Mouse (Mus musculus): ENCODE data around the gene Mbl2.
"Not testable (repeated sequence)": the region's sequence is repeated elsewhere in the genome, so short reads cannot be mapped to it uniquely, and the experiment has no call there.

Mbl2 gene

DNA sequence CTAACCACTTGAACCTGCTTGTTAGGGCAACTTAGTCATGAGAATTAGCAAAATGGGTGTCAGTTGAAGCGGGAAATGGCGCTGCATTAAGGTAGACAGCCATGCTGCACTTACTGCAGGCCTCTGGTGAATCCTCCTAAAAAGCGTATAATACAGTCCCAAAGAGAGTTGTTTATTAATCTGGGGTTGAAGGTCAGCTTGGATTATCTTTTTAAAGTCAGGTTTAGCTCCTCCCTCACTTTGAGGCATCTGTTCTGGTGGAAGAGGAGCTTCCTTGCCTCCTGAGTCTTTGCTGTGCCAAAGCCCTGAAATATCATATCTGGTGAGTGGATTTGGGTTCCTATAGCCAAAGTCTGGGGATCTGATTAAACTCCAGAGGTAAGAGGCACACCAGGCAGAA, at the start of gene Mbl2:
Gene Mbl2 (plus strand): TSS at position 252 of the 400 bp plus-strand sequence.
- no peak for DNase-seq (ENCODE audit: low spot score in 2 of 2)

DNA sequence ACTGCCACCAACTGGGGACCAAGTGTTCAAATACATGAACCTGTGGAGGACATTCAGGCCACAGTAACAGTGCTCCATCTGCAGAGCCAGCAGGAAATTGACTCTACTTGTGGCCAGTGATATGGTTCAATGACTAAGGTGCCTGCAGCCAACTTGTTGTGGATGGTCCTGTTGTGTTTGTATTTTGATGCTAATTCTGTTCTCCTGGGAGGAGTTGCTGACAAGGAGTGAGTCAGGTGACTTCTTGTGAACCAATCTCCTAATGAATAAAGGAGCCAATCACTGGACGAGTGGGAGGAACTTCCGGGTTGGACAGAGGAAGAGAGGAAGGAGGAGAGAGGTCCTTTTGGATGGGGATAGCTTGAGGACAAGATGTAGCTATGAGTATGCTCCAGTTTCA, 47.2 kb upstream of the Mbl2 start:
- DNase-seq (ENCODE audit: low spot score in 2 of 2) = no peak

DNA sequence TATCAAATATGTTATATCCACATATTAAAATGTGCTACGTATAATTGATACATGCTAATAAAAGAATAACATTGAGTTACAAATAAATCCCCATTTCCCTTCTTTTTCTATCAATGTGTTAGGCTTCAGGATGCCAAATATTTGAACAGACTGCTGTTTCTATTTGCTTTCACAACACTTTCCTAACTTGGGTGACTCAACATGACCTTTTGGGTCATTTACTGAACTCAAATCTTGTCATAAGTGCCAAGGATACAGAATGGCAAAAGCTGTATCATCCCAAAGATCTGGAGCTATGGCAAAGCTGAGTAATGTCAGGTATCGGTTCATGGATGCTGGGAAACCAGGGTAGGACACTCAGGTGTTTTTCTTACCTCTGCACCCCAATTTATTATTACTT, 45.5 kb upstream of the Mbl2 start:
- DNase-seq (ENCODE audit: low spot score in 2 of 2) = no peak

DNA sequence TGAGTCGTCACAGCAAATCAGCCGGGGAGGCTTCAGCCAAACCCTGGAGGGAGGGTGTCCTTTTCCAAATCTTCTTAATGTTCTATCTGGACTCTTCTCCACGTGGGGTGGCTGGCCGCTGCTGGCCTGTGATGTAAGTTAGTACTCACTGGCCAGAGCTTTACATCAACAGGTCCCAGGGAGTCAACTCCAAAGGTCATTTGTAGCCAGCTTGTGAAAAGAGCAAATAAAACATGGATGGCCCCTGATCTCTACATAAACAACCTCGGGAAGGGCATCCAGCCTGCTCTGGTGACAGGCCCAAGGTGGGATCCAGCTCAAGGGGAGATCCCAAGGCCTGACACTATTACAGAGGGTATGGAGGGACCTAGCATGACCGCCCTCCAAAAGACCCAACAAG, 37.7 kb upstream of the Mbl2 start:
- no peak for DNase-seq (ENCODE audit: low spot score in 2 of 2)

DNA sequence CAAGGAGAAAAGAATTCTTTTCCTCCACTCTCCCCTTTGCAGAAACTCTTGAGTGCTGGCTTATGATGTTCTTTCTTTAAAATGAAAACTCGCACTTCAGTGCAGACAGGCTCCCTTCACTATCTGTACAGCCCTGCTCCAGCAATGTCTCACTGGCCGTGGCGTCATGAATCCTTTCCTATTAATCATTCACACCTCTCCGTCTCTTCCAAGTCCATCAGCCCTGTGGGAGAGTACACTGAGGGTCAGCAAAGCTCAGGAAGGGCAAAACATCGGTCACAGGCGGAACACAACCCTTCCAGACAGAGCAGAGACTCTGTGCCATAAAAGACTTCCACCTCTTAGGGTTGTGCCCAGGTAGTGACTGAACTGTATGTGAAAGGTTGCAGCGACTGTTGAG, 30.6 kb upstream of the Mbl2 start:
- DNase-seq (ENCODE audit: low spot score in 2 of 2) = no peak

DNA sequence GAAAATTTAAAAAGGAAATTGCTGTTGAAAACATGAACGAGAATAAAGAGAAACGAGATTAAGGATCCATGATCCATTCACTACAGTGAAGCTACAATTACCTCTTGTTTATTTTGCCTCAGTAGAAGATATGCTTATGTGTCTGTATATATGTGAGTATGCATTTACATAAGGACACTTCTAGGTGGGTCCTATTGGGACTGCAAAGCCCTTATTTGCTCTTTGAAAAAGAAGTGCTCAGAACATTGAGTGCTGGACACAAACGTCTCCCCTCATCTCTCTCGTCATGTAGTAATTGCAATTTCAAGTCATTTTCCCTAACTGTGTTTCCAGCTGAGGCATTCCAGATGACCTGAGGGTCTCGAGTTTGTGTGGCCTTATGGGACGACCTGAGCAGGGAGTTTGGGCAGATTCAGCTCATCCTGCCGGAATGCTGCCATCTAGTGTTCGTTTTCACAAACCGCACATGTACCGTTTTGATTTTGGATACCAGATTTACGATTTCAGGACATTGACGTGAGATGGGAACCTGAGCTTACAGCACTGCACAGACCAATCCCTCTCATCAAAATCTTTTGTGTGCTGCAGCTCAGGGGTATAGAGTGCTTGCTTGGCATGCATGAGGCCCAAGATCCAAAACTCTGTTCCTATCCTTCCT, 27.5 kb upstream of the Mbl2 start:
- peak in 1 of 2 experiments; percentile 41 for DNase-seq (ENCODE audit: low spot score in 2 of 2)

DNA sequence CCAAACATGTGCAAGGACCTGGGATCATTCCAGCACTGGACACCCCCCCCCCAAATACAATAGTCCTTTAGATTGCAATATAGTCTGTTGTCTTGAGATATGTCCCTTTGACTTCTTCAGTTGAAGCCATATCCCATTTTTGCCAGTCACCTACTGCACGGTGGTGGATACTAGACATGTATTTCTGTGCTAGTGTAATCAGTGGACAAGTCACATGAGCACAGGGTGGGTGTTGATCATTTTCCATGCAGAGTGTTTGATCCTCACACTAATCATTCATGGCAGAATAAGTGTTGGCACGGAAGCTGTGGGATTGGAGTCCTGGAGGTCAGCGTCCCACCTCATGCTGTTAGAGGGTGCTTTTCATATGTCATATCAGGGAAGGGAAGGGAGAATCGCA, 26.9 kb upstream of the Mbl2 start:
- DNase-seq (ENCODE audit: low spot score in 2 of 2) = no peak

DNA sequence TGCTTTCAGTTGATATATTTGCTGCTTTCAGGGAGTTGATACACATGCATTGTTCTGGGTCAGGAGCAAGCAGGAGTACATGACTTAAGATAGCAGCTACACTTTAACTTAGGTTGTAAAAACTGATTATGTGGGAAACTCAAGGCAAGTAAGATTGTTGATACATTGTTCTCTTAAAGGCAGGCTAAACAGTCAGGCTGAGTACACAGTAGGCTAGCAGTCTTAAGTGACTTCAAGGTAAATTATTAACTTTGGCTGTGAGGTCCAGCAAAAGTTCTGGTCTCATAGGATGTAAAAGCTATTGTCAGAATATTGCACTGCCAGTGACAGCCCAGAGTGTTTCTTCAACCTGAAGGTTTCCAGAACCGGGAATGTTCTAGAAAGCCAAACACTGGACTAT, 25.8 kb upstream of the Mbl2 start:
- no peak for DNase-seq (ENCODE audit: low spot score in 2 of 2)

DNA sequence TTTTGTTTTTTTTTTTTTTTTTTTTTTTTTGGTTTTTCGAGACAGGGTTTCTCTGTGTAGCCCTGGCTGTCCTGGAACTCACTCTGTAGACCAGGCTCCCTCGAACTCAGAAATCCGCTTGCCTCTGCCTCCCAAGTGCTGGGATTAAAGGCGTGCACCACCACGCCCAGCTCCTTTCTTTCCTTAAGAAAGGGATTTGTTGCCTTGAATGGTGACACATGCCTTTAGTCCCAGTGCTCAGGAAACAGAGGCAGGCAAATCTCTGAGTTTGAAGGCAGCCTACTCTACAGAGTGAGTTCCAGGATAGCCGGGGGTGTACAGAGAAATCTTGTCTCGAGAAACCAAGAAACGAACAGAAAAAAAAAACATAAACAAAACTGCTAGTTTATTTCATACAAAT, 23.7 kb upstream of the Mbl2 start:
- not testable (repeated sequence) for DNase-seq (ENCODE audit: low spot score in 2 of 2)

DNA sequence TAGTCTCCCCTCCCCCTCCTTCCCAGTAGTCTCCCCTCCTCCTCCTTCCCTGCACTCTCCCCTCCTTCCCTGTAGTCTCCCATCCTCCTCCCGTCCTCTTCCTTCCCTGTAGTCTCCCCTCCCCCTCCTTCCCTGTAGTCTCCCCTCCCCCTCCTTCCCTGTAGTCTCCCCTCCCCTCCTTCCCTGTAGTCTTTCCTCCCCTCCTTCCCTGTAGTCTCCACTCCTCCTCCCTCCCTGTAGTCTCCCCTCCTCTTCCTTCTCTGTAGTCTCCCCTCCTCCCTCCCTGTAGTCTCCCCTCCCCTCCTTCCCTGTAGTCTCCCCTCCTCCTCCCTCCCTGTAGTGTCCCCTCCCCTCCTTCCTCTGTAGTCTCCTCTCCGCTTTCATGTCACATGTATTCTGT, 18.7 kb upstream of the Mbl2 start:
- no peak for DNase-seq (ENCODE audit: low spot score in 2 of 2)

DNA sequence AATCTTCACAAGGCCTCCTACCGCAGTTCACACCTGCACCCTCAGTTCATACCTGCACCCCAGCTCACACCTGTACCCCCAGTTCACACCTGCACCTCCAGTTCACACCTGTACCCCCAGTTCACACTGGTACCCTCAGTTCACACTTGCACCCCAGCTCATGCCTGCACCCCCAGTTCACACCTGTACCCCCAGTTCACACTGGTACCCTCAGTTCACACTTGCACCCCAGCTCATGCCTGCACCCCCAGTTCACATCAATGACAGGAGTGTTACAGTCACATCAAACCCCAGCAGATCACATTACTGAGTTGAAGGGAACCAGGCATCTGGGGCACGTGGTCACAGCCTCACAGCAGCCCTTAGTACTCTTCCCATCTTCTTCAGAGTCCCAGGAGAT, 17.0 kb upstream of the Mbl2 start:
- DNase-seq (ENCODE audit: low spot score in 2 of 2) = not testable (repeated sequence)

DNA sequence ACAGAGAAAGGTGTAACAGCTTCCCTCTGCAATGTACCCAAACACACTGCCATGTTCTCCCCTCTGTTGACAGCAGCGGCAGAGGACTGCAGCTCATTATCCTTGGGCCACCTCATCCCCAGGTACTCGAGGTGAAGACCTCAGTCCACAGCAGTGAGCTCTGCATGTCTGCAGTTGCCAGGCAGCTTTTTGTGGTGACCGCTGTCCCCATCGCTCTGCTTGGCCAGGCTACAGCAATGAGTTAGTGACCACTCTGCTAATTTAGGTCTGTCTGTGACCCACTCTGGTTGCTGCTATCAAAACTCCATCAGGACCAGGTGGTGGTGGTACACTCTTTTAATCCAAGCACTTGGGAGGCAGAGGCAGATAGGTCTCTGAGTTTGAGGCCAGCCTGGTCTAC, 16.6 kb upstream of the Mbl2 start:
- no peak for DNase-seq (ENCODE audit: low spot score in 2 of 2)

DNA sequence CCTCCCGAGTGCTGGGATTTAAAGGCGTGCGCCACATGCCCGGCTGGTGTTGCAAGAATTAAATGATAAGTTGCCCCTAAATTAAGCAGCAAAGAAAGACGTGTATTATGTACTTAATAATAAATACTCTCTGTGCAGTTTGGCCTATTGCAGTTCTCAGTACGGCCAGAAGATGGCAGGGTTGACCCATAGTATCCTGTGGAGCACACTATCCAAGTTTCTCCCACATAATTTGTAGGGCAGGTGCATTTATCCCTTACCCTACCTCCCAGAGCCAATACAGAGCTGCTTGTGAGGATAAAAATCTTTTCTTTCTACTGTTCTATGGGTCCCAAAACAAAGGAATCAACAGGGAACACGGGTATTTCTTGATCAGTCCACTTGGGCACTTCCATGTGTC, 15.4 kb upstream of the Mbl2 start:
- DNase-seq (ENCODE audit: low spot score in 2 of 2) = peak; percentile 41 to 69

DNA sequence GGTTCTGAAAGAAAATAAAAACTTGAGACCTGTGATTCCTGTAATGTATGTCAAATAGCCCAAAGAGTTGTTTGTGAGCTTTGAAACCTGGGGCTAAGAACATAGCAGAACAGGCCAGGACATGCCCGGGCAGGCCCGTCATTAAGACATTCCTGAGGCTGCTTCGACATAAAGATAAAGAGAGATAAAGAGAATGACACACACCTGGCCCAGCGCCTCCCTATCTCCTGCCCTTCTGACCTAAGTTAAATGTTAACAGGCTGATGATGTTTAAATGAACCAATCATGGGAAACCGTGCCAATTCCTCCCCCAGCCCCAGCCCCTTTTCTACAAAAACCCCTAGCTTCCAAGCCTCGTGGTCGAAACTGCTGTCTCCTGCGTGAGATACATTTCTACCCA, 10.1 kb upstream of the Mbl2 start:
- DNase-seq (ENCODE audit: low spot score in 2 of 2) = not testable (repeated sequence)

DNA sequence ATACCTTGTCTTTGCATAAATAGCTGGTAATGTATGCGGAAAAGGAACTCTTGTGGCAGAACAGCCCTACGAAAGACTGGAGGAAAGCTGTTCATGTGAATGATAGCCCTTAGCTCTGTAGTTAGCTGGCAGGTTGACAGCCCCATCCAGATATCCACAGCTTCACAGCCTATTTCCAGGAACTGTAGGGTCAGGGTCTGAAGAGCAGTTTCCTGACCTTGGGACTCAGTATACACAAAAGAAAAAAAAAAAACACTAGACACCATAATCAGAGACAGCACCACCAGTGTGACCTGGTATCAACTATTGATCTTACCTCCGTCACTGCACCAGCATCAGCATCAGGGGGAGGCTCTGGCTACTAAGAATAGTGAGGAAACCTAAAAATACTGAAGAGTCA, 3.3 kb upstream of the Mbl2 start:
- DNase-seq (ENCODE audit: low spot score in 2 of 2) = no peak

DNA sequence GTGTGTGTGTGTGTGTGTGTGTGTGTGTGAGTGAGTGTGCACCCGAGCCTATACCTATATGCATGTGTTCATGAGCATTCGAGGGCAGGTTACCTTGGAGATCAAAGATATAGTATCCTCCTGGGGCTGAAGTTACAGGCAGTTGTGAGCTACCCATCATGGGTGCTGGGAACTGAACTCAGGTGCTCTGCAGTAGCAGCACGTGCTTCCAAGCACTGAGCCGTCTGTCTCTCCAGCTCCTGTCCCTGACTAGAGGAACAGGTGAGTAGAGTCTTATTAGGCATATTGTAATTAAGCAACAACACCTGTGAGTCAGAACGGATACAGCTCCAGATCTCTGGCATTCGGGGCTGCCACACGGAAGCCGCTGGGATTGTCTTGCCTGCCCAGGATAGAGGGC, 1.7 kb downstream of the Mbl2 start:
- no peak for DNase-seq (ENCODE audit: low spot score in 2 of 2)

DNA sequence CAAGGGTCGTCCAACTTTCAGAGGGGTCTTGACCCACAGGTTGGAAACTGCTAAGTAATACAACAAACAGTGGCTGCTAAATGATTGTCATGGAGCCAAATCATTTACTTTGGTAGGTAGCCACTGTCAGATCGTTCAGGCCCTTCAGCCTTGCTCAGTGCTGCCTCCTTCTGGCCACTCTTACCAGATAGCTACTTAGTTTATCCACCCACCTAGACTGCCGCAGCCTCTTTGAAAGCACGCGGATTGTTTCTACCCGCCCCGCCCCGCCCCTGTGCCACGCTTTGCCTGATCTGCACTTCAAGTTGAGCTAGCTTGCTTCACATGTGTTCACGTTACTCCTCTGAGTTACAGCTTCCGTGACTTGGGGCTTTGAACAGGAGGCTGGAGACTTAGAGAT, 14.6 kb downstream of the Mbl2 start:
- DNase-seq (ENCODE audit: low spot score in 2 of 2) = peak in 1 of 2 experiments; percentile 8

DNA sequence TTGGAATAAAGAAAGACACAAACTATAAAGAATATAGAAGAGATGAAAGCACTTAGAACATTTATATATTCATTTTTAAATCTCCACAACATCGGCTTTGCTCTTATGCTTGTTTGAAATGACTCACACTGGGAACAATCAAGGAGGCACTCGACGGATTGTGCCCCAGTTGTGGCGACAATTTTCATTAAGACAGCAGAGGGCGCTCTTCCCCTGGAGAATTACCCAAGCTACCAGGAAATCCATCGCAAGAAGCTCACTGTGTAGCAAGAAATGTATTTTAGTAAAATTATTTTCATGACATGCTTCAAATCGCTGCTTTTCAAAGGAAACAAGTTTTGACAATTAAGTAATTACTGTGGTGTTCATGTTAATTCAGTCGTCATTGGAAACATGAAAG, 16.1 kb downstream of the Mbl2 start:
- peak; percentile 34 to 66 for DNase-seq (ENCODE audit: low spot score in 2 of 2)

DNA sequence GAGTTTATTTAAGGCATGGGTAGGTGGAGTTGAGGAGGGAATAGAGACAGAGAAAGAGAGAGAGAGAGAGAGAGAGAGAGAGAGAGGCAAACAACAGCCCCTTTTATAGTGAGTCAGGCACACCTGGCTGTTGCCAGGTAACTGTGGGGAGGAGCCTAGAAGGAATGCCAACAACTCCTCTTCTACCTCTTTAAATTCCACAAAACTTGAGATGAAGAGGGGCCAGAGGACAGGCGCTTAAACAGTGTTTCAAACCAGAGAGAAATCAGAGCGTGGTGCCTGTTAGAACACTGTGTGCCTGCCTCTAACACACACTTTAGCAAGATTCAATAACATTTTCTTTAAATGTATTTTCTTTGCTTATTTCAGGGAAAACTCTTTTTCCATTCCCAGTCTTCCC, 19.5 kb downstream of the Mbl2 start:
- DNase-seq (ENCODE audit: low spot score in 2 of 2) = no peak

DNA sequence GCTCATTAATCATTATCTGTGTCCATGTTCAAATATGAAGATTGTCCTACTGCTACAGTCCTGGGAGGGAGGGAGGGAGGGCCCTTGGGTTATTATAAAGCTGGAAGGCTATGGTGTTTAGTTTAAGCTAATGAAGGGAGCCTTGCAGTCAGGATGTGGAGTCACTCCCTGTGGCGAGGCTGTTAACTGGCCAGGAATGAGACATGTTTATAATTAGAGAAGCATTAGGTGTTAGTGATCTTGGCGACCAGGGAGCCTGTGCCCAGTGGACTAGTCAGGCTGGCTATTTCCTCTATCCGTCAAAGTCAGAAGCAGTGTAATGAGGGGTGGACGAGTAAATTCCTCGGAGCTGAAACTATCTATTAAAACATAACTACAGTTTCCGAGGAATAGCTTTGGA, 23.6 kb downstream of the Mbl2 start:
- no peak for DNase-seq (ENCODE audit: low spot score in 2 of 2)

DNA sequence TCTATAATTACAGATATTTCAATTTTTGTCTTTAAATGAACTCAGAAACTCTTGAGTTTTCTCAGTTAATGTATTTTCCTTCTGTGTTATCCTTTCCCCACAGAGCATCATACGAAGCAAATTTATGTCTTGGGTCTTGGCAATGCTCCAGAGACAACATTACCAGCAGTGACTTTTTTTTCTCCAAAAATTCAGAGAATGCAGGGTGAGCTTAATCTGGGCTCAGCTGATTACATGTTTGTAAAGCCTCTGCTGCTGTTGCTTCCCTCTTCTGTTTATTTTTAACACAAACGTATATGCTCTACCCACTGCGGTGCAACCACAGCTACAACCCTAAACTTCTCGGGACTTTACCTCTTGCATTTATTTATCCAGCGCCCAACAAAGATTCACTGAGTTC, 48.4 kb downstream of the Mbl2 start:
- no peak for DNase-seq (ENCODE audit: low spot score in 2 of 2)

DNA sequence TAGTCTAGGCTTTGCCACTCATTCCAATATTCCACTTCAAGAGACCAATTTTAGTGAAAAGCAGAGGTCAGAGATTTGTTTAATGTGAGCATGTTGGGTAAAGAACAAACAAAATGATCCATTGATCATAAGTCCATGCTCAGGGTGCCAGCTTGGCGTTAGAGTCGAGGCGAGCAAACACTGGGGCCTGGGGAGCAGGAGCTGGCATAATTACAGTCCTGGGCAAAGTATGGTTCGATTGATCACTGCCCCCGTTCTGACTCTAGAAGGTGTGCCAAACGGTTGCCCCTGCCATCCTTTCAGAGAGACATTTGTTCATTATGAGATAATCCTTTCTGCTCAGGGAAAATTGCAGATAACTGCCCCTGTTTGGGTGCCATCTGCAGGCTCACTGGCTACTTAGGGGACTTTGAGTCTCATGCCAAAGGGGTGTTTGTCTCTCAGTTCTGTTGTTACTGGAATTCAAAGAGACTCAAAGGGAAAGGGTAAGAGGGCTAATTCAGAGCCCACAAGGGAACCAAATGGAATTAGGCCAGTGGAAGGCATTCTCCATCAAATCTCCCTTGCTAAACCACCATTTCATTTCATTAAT, 55.3 kb downstream of the Mbl2 start:
- DNase-seq (ENCODE audit: low spot score in 2 of 2) = no peak

Data from cerebellum, postnatal 4 days (tissue).